Mouse (Mus musculus) subcutaneous adipose tissue, adult 2 months (tissue): Measurements from ENCODE around the gene Necab2. TPM values are rescaled to one million over a fixed set of nuclear protein-coding genes. Genes with fewer than 3 reads are reported as not detected.

Source experiments
- polyA plus RNA-seq: library from polyadenylated mRNA; depleted of rRNA; stranded (reverse); fragments of >200 nt; gene quantifications from 2 replicates; pipeline ENCODE4 v1.2.3, GENCODE M21; 2012; ENCODE audit warnings: low replicate concordance; rRNA removed

The Necab2 gene
- polyA plus RNA-seq, result 1.8 TPM in 1 of 2 replicates, not detected in the other

GRCm38 (mm10) chr8:119446211-119446989, at the start of gene Necab2:
TSS of gene Necab2 (plus strand) at chr8:119446719.

DNA sequence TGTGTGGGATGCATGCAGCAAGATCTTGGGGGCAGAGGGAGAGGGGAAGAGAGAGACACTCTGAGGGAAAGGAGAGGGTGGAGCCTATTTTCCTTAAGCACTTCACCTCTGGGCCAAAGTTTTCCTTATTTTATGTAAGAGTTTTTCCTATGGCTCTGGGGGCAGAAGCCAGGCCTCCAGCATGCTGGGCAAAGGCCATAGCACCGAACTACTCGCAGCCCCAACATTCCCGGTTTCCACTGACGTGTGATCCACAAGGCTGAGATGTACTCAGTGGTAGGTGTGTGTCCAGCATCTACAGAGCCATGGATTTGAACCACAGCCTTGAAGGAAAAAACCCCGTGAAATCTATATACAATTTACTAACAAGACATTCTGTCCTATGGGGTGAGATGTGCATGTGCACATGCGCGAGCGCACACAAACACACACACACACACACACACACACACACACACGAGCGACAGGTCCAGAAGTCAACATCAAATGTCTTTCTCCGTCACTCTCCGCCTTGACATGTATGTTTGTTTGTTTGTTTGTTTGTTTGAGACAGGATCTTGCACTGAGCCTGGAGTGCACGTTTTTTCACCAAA, 12.8 kb upstream of the Necab2 start, which contains the start of gene Osgin1:
TSS of gene Osgin1 (plus strand) at position 543 of the 593 bp plus-strand sequence.

DNA sequence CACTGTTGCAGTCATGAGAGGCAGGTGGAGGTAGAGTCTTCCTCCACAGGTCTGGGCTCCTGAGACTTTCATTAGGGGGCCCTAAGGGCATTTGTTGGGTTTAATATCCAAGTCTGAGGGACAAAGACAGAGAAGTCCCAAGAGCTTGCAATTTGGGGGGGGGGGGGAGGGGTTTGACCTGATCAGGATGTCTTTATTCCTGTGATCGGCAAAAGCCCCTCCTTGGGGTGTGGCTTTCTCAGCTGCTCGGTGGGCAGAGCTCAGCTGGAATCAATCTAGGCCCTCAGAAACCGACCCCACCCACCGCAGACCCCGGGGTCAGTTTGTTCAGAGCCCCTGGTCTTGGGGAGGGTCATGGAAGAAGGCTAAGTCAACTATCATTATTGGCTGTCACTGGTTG, 55.1 kb downstream of the Necab2 start, which contains the start of gene Slc38a8:
TSS of gene Slc38a8 (minus strand) at position 101 of the 400 bp plus-strand sequence.

Other genes starting within 250 kb of the Necab2 start
- gene Hsbp1, start 102.2 kb upstream of the Necab2 start, polyA plus RNA-seq, result 156 and 188 TPM in 2 replicates
- 38.6 and 54.7 TPM in 2 replicates for gene Mlycd, start 51.8 kb upstream of the Necab2 start, polyA plus RNA-seq
- gene Osgin1, start 12.6 kb upstream of the Necab2 start, polyA plus RNA-seq, result 15.0 and 24.3 TPM in 2 replicates
- gene Slc38a8, start 55.0 kb downstream of the Necab2 start, polyA plus RNA-seq, result 0.04 and 0.22 TPM in 2 replicates
- 79.2 and 153 TPM in 2 replicates for gene Mbtps1, start 112.0 kb downstream of the Necab2 start, polyA plus RNA-seq
- 21.0 and 27.6 TPM in 2 replicates for gene Hsdl1, start 128.5 kb downstream of the Necab2 start, polyA plus RNA-seq
- gene Dnaaf1, start 128.5 kb downstream of the Necab2 start, polyA plus RNA-seq, result 0.08 TPM in 1 of 2 replicates, not detected in the other
- 12.3 and 27.2 TPM in 2 replicates for gene Taf1c, start 158.5 kb downstream of the Necab2 start, polyA plus RNA-seq
- gene Adad2, start 166.0 kb downstream of the Necab2 start, polyA plus RNA-seq, result not detected in 2 replicates
- gene Kcng4, start 189.0 kb downstream of the Necab2 start, polyA plus RNA-seq, result 0.79 and 6.6 TPM in 2 replicates
- 9.6 and 226 TPM in 2 replicates for gene Wfdc1, start 219.6 kb downstream of the Necab2 start, polyA plus RNA-seq